Mouse (Mus musculus) lung, embryonic 16.5 days (tissue): ENCODE data around the gene Igf2r. TPM values are rescaled to one million over a fixed set of nuclear protein-coding genes. Genes with fewer than 3 reads are reported as not detected.

Source experiments
- ATAC-seq: fragments of 200-750 bp; cut with Nextera tagmentation; 2 replicates; pipeline ENCODE4 v1.8.0; 2017; ENCODE audit warnings: low read depth, mild to moderate bottlenecking, moderate library complexity
- H3K27ac ChIP-seq: fragments of 300-500 bp; sonication (generic); 2 replicates; pipeline ENCODE4 v1.5.1; 2014; ENCODE audit warnings: mild to moderate bottlenecking, control low read depth, low read length
- H3K27me3 ChIP-seq: fragments of 300-500 bp; sonication (generic); 2 replicates; pipeline ENCODE4 v1.6.1; 2014; ENCODE audit warnings: low read depth, low read length, mixed read lengths; ENCODE audit not compliant: control insufficient read depth, insufficient read depth
- H3K36me3 ChIP-seq: fragments of 300-500 bp; sonication (generic); 2 replicates; pipeline ENCODE4 v1.6.1; 2014; ENCODE audit warnings: low read length; ENCODE audit not compliant: control insufficient read depth, insufficient read depth
- H3K4me1 ChIP-seq: fragments of 300-500 bp; sonication (generic); replicated peaks from 2 replicates; pipeline ENCODE4 v1.6.1; 2014; ENCODE audit warnings: low read length, mixed read lengths; ENCODE audit not compliant: control insufficient read depth, insufficient read depth
- H3K4me2 ChIP-seq: fragments of 300-500 bp; sonication (generic); 2 replicates; pipeline ENCODE4 v1.6.1; 2014; ENCODE audit warnings: low read depth, low read length, control low read depth
- H3K4me3 ChIP-seq: fragments of 300-500 bp; sonication (generic); 2 replicates; pipeline ENCODE4 v1.5.1; 2014; ENCODE audit warnings: mild to moderate bottlenecking, low read length, control low read depth
- H3K9ac ChIP-seq: fragments of 300-500 bp; sonication (generic); 2 replicates; pipeline ENCODE4 v1.6.1; 2014; ENCODE audit warnings: low read length, control low read depth
- H3K9me3 ChIP-seq: fragments of 300-500 bp; sonication (generic); 2 replicates; pipeline ENCODE4 v1.6.1; 2016; ENCODE audit warnings: low read length; ENCODE audit not compliant: control insufficient read depth
- WGBS: fragments of 180-500 bp; shearing (Covaris S2); extraction: QIAGEN DNeasy Blood & Tissue Kit; methylation state at CpG from one replicate; pipeline ENCODE4 v1.1.7; 2014; 5-methylcytosine and 5-hydroxymethylcytosine counted together
- polyA plus RNA-seq: library from polyadenylated mRNA; unstranded; fragments of >200 nt; fragmentation: Nextera tagmentation; extraction: Ambion mirVana; gene quantifications from 2 replicates; pipeline ENCODE4 v1.2.1, GENCODE M21; 2015

Gene Igf2r
- polyA plus RNA-seq, 1 experiment from 2014 or later: 64.4 TPM

- H3K4me3 ChIP-seq: no peak overlapping the region
- WGBS: 77% methylated on average over 7 of the region's 7 CpGs
- H3K9ac ChIP-seq: no peak overlapping the region
- no peaks in the 10 kb centered on the region for H3K9me3 ChIP-seq
- H3K36me3 ChIP-seq: no peaks in the 10 kb centered on the region
- no peak for ATAC-seq
- no peaks in the 10 kb centered on the region for H3K4me1 ChIP-seq
- H3K27ac ChIP-seq: no peak overlapping the region
- H3K27me3 ChIP-seq: no peaks in the 10 kb centered on the region
- H3K4me2 ChIP-seq: no peak overlapping the region
Observed at GRCm38 (mm10) chr17:12658784-12659183, 110.7 kb downstream of the Igf2r start.

DNA sequence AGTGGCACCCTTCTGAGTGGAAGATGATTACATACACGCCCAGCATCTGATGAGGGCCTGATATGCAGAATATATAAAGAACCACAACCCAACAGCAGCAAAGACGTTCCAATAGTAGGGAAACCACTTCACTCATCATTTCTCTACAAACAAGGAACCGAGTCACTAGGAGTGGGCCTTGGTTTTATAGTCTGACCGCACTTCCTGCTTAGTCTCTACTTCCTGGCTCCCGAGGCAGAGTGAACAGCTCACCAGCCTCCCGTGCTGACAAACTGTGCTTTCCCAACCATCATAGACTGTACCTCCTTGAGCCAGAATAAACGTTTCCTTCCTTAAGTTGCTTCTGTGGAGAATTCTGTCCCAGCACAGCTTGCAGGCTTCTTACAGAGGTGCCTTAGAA lies 113.6 kb downstream of the Igf2r start:
- Histone ChIP-seq H3K4me1 (no peaks in the 10 kb centered on the region), H3K9ac (no peak overlapping the region), H3K9me3 (no peaks in the 10 kb centered on the region), H3K36me3 (no peaks in the 10 kb centered on the region), H3K4me3 (no peak overlapping the region), H3K27ac (no peak overlapping the region), H3K27me3 (no peaks in the 10 kb centered on the region), H3K4me2 (no peak overlapping the region)
- WGBS: 59% methylated on average over 7 of the region's 7 CpGs
- ATAC-seq: 0 out of 2 replicates have a peak, but pooled peaks have one; percentile 27

- no peak overlapping the region for H3K27ac ChIP-seq
- no peak overlapping the region for H3K4me3 ChIP-seq
- 86% methylated on average over 3 of the region's 3 CpGs for WGBS
- no peaks in the 10 kb centered on the region for H3K4me1 ChIP-seq
- H3K9ac ChIP-seq: no peak overlapping the region
- ATAC-seq: no peak
- no peak overlapping the region for H3K4me2 ChIP-seq
- no peaks in the 10 kb centered on the region for H3K9me3 ChIP-seq
- H3K36me3 ChIP-seq: no peaks in the 10 kb centered on the region
- no peaks in the 10 kb centered on the region for H3K27me3 ChIP-seq
Observed at GRCm38 (mm10) chr17:12654061-12654460, 115.4 kb downstream of the Igf2r start.

DNA sequence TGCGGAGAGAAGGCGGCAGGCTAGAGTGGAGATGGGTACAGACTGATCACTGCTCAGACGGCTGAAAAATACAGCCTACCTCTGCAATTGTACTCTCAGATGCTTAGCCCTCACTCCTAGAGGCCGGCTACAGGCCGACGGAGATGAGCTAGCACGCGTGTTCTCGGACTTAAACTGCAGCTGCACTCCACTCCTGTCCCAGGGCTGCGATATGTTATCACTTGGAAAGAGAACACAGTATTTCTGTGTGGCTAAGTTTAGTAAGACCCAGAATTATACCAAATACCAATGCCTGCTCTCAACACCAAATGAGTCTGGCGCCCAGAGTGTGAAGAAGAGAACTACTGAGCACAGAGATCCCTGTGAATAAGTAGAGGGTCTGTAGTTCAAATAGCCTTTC lies 116.9 kb downstream of the Igf2r start:
- no peak overlapping the region for H3K4me3 ChIP-seq
- no peaks in the 10 kb centered on the region for H3K4me1 ChIP-seq
- 90% methylated on average over 11 of the region's 11 CpGs for WGBS
- no peak for ATAC-seq
- H3K27me3 ChIP-seq: no peaks in the 10 kb centered on the region
- H3K27ac ChIP-seq: no peak overlapping the region
- H3K9me3 ChIP-seq: no peaks in the 10 kb centered on the region
- H3K9ac ChIP-seq: no peak overlapping the region
- H3K36me3 ChIP-seq: no peaks in the 10 kb centered on the region
- H3K4me2 ChIP-seq: no peak overlapping the region

- Histone ChIP-seq H3K4me2 (no peak overlapping the region), H3K4me1 (no peaks in the 10 kb centered on the region), H3K27me3 (no peaks in the 10 kb centered on the region), H3K4me3 (no peak overlapping the region), H3K9me3 (no peaks in the 10 kb centered on the region), H3K27ac (peak overlapping the region; percentile 64), H3K36me3 (no peaks in the 10 kb centered on the region), H3K9ac (no peak overlapping the region)
- 65% methylated on average over 5 of the region's 5 CpGs for WGBS
- peak; percentile 77 for ATAC-seq
Observed at GRCm38 (mm10) chr17:12645461-12645860, 124.0 kb downstream of the Igf2r start.

GRCm38 (mm10) chr17:12641087-12641486 lies 128.4 kb downstream of the Igf2r start:
- H3K27ac ChIP-seq: no peak overlapping the region
- no peak overlapping the region for H3K4me3 ChIP-seq
- H3K36me3 ChIP-seq: no peaks in the 10 kb centered on the region
- ATAC-seq: peak; percentile 39; the same call in 1 of the 2 replicates
- peaks cover 2% of the 10 kb centered on the region; the same call in 1 of the 2 replicates for H3K9me3 ChIP-seq
- H3K4me1 ChIP-seq: peaks cover 5% of the 10 kb centered on the region; the same call in 1 of the 2 replicates
- no peak overlapping the region for H3K9ac ChIP-seq
- H3K4me2 ChIP-seq: no peak overlapping the region
- H3K27me3 ChIP-seq: no peaks in the 10 kb centered on the region
- WGBS: 44% methylated on average over 4 of the region's 4 CpGs

DNA sequence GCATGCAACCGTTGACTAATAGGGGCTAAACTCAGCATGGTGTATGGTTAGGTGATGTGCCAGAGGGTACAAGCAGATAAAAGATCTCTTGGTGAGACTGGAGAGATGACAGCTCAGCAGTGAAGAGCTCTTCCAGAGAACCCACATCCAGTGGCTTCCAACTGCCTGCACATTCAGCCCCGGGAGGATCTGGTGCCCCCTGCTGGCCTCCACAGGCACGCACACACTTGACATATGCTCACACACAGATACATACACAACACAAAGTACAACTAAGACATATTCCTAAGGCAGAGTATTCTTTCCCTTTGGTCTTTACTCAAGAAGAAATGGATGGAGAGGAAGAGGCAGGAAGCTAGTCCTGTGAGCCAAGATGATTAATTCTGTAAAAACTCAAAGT lies 129.9 kb downstream of the Igf2r start:
- H3K4me3 ChIP-seq: no peak overlapping the region
- 96% methylated on average over 3 of the region's 3 CpGs for WGBS
- H3K36me3 ChIP-seq: no peaks in the 10 kb centered on the region
- no peak overlapping the region for H3K27ac ChIP-seq
- peaks cover 5% of the 10 kb centered on the region; the same call in 1 of the 2 replicates for H3K4me1 ChIP-seq
- peaks cover 2% of the 10 kb centered on the region; the same call in 1 of the 2 replicates for H3K9me3 ChIP-seq
- H3K27me3 ChIP-seq: no peaks in the 10 kb centered on the region
- no peak overlapping the region for H3K4me2 ChIP-seq
- ATAC-seq: no peak
- no peak overlapping the region for H3K9ac ChIP-seq

- Histone ChIP-seq H3K9me3 (peaks cover 2% of the 10 kb centered on the region; the same call in 1 of the 2 replicates), H3K27me3 (no peaks in the 10 kb centered on the region), H3K27ac (peak overlapping the region; percentile 38; the same call in 1 of the 2 replicates), H3K4me3 (no peak overlapping the region), H3K4me2 (no peak overlapping the region), H3K9ac (no peak overlapping the region), H3K4me1 (peaks cover 20% of the 10 kb centered on the region), H3K36me3 (no peaks in the 10 kb centered on the region)
- 37% methylated on average over 4 of the region's 4 CpGs for WGBS
- ATAC-seq: no peak
Observed at GRCm38 (mm10) chr17:12634814-12635213, 134.7 kb downstream of the Igf2r start.
